Mouse (Mus musculus) heart, adult 8-10 months (tissue): ENCODE results near the gene Ndufs3. TPM values are rescaled to one million over a fixed set of nuclear protein-coding genes. Genes with fewer than 3 reads are reported as not detected.
"Not testable (repeated sequence)": the region's sequence is repeated elsewhere in the genome, so short reads cannot be mapped to it uniquely, and the experiment has no call there.

Experiments
- DNase-seq: peaks from one replicate; pipeline ENCODE4 v3.0.0; 2022; ENCODE audit warnings: low spot score
- total RNA-seq, 4 experiments: library from RNA; stranded (reverse); gene quantifications; 2 replicates each; pipeline ENCODE4 v1.2.4; 2022

Gene Ndufs3
- total RNA-seq, 4 experiments from 2014 or later: 876 to 1,074 (median 969) TPM

- no peak for DNase-seq
These were observed 2.1 kb upstream of the Ndufs3 start for GRCm38 (mm10) chr2:90906721-90907120.

GRCm38 (mm10) chr2:90904856-90905224, 213 bp upstream of the Ndufs3 start:
- no peak for DNase-seq

DNA sequence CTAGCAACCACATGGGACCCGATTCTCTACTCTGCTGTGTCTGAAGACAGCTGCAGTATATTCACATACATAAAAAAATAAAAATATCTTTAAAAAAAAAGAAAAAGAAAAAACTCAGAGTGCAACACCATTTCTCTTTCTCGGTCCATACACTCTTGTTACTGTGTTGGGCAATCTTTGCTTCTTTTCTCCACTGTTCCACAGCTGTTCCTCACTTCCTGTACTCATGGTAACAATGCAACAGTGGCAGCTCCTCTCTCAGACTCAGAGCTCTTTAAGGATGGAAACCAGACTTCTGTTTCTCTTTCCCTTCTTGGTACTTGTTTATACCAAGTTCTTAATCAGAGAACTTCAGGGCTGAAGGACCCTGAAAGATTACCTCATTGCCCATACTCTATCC, 1.2 kb downstream of the Ndufs3 start:
- no peak for DNase-seq

DNA sequence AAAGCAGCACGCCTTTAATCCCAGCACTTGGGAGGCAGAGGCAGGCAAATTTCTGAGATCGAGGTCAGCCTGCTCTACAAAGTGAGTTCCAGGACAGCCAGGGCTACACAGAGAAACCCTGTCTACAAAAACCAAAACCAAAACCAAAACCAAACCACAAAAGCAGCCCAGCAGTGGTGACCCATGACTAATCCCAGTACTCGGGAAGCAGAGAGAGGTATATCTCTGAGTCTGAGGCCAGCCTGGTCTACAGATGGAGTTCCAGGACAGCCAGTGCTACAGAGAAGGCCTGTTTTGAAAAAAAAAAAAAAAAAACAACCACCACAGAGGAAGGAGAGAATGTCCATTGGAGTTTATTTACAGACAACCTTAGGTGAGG, 10.3 kb downstream of the Ndufs3 start:
- not testable (repeated sequence) for DNase-seq

DNA sequence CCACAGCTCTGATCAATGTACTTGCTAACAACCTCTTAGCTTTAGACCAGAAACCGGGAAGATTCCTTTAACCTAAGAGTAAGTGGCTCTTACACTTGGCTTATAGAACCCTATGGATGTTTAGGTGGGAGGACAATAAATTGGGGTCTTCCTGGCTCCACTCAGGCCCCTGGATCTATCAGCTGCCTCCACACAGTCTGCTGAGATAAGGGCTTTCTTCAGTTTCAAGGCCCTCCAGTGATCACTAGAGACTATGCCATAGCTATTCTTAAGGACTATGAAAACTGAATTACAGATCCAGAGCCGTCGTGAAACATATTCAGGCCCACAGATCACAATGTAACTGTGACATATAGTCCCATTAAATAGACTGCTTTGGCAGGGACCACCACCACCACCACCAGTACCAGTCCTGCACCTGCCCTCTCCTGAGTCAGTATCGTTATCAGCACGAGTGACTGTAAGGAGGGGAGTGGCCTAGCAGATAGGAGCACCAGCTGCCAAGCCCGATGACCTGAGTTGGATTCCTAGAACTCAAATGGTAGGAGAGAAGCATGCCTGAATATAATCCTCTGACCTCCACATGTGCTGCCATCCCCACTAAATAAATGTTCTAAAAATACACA, 10.8 kb downstream of the Ndufs3 start:
- DNase-seq: no peak

DNA sequence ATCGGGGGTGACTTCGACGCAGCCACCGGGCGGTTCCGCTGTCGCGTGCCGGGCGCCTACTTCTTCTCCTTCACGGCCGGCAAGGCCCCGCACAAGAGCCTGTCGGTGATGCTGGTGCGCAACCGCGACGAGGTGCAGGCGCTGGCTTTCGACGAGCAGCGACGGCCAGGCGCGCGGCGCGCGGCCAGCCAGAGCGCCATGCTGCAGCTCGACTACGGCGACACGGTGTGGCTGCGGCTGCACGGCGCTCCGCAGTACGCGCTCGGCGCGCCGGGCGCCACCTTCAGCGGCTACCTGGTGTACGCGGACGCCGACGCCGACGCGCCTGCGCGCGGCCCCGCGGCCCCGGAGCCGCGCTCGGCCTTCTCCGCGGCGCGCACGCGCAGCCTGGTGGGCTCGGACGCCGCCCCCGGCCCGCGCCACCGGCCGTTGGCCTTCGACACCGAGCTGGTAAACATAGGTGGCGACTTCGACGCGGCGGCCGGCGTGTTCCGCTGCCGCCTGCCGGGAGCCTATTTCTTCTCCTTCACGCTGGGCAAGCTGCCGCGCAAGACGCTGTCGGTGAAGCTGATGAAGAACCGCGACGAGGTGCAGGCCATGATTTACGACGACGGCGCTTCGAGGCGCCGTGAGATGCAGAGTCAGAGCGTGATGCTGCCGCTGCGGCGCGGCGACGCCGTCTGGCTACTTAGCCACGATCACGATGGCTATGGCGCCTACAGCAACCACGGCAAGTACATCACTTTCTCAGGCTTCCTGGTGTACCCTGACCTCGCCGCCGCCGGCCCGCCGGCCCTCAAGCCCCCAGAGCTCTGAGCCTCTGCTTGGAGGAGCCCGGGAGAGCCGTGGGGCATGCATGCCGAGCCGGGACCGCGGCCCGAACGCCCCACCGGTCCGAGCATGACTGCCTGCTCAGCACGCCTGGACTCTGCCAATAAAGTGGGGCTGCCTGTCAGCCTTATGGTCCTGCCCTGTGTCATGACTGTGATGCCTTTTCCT, 14.8 kb downstream of the Ndufs3 start:
- DNase-seq: no peak

- no peak for DNase-seq
These were observed 17.0 kb downstream of the Ndufs3 start for GRCm38 (mm10) chr2:90887627-90888026.

DNA sequence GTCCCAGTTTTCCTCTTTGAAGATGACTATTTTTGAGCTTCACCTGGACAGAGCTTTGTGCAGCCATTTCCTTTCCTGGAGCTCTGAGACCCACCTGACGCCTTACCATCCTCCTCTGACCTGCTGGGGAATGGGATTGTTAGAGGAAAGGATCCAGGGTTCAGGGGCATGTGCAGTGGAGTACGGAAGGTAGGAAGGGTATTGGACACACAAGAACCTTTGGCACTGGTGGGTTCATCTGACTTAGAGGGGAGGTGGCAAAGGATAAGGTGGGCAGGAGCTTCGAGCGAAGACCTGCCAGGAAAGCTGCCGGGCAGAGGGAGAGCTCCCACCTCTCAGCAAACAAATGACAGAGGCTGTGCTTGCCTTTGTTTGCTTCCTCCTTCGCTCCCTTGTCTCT, 18.2 kb downstream of the Ndufs3 start:
- no peak for DNase-seq

GRCm38 (mm10) chr2:90885218-90886041, 19.2 kb downstream of the Ndufs3 start, which contains the start of gene C1qtnf4:
Gene C1qtnf4, plus strand, starts transcription at chr2:90885860.
- no peak for DNase-seq

GRCm38 (mm10) chr2:90881824-90882223, 22.8 kb downstream of the Ndufs3 start:
- DNase-seq: no peak

DNA sequence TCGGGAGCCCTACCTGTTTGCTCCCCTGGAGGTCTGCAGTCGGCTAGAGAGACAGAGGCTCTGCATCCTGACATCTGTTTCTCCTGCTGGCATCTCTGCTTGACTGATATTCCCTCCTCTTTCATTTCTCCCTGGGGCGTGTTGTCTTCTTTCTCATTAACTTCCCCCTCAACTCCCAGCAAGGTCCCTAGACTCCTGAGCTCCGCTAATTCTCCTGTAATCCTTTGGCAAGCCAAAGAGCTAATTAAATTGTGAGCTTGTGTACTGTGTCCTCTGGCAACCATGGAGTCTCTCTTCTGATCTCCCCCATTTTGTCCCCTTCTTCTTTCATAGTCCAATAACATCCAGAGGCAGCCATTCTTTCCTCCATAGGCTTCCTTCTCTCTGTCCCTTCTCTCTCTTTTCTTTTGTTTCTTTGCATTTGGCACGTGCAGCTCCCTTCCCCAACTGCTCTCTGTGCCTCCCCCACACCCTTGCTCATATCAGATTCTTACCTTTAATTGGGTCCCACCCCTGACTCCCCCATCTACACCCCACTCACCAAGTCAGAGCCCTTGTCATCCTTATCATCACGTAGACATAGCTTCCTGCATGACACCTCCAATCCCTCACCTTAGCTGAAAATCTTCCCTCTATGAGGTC, 24.4 kb downstream of the Ndufs3 start:
- DNase-seq: no peak

DNA sequence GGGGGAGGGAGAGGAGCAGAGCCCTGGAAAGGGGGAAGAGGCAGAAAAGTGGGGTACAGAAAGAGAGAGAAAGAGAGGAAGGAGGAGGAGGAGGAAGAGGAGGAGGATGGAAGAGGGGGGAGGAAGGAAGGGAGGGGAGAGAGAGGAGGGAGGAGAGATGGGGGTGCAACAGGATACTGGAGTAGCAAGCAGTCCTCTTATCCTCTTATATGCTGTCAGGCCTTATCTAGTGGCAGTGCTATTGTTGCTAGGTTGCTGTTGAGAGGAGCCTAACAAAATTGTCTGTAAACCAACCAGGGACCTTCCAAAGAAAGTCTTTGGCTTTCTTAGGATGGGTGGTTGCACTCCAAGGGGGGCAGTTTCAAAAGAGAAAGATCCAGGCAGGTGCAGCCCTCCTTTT, 25.2 kb downstream of the Ndufs3 start:
- DNase-seq: no peak

DNA sequence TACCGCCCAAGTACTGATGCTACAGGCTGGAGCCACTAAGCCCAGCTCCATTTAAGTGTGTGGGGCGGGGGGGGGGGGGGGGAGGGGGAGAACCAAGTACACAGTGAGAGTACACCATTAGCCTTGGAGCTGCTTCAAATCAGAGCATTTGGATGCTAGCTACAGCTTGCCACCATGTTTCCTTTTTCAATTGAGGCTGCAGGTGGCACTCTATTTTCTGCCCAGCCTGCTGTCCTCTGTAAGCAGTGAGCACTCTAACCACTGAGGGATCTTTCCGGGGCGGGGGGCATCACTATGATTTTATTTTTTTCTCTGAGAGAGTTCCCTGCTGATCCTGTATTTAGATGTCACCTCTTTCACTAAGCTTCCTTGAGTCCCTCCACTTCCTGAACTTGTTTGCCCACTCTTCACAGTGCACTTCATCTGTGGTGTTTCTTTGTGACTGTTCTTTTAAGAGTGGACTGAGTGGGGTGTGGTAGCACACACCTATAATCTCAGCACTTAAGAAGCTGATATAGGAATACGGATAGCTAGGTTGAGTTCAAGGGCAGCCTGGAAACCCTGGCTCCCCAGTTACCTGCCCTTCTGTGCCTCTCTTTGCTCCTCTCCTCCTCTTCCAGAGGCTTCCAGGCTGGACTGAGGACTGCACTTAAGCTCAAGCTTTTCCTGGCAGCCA, 26.9 kb downstream of the Ndufs3 start:
- no peak for DNase-seq

DNA sequence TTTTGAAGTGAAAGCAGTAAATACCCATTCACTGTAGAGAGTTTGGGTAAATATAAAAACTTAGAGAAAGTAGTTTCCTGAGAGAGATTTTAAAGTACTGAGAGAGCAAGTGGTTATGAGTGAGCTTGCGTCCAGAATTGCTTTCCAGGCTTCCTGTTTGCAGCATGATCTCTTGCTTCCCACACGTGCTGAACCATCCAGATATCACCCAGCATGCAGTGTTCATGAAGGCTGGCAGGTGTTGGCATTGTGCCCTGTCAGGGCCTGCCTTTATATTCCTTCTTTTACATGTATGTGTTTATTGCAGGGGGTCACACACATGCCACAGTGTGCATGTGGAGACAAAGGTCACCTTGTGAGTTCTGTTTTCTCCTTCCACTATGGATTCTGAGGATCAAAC, 29.4 kb downstream of the Ndufs3 start:
- DNase-seq: no peak

DNA sequence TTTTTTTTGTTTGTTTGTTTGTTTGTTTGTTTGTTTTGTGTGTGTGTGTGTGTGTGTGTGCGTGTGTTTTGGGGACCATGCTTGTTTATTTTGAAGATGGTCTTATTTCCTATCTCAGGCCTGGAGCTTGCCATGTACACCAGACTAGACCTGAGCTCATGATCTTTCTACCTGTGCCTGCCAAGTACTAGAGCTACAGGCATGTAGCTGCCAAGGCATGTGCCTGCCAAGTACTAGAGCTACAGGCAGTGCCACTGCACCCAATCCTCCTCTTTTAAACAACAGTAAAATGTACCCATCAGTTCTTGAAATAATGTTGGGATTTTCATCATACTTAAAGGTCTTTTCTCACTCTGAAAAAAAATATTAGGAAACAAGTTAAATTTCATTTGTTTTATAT, 30.6 kb downstream of the Ndufs3 start:
- DNase-seq: no peak

DNA sequence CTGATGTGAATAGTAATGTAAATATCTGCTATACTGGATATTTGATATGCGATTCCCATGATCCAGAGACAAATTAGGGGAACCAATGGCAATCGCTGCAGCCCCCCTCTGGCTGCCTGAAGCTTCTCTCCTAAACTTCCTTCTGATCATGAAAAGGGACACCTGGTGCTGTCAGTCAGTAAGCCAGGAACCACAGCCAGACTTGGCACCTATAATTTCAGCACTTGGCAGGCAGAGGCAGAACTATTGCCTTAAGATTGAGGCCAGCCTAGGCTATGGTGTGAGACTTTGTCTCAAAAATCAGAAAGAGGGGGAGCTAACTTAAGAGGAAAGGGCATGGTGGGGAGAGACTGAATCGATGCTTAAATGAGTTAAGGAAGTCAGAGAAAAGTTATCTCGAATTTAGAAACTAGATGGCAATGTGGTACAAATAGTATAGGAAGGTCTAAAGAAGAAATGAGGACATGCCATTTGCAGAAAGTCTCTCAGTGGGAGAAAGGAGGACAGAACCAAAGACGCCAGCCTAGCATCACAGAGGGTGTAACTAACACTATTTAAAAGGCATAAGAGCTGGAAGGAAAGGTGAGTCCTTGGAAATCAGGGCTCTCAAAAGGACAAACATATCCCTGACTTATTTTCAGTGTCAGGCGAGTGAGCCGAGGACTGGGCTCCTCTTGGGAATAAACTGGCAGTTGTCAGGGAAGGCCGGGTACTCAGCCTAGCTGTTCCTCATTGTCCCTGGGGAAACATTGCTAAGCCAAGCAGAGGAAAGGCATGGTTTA, 33.3 kb downstream of the Ndufs3 start:
- no peak for DNase-seq

- no peak for DNase-seq
These were observed 34.5 kb downstream of the Ndufs3 start for GRCm38 (mm10) chr2:90870136-90870601.

- peak; percentile 85 for DNase-seq
These were observed 38.1 kb downstream of the Ndufs3 start for GRCm38 (mm10) chr2:90866524-90866923.

GRCm38 (mm10) chr2:90864184-90864583, 40.4 kb downstream of the Ndufs3 start:
- DNase-seq: no peak

- no peak for DNase-seq
These were observed 43.1 kb downstream of the Ndufs3 start for GRCm38 (mm10) chr2:90861486-90861885.
